Comparison of ENCODE assay signal across 8 mouse cellular contexts in the genomic region with DNA sequence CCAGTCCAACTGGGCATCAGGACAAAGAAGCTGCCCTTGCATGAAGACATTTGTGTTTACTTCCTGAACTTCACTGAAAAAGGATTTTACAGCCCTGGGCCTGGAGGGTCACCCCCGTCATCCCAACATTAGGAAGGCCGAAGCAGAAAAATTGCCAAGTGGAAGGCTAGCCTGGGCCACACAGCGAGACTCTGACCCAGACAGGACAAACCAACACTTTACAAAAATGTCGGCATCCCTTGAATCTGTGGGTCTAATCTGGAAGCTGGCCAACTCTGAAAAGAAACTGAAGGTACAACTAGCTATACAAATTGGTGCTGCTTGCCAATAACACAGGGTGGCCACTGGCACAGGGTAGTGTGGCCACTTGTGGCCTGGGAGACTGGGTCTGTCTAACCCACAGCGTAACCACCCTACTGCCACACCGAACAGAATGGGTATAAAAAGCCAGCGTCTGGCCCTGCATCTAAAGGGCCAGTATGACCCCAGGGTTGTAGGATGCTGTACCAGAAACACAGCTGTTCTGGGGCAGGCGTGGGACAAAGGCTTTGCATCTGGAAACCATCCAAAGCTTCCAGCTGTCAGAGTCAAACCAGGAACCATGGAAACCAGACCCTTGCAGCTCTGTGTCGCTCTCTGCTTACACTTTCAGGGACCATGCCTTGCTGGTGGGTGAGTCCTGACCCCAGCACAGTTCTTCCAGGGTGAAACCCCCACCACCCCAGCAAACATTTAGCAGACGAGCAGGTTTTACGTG. TPM values are rescaled to one million over a fixed set of nuclear protein-coding genes. Genes with fewer than 3 reads are reported as not detected.
DNase-seq lines count a peak whose midpoint lies in the region; ATAC-seq and TF ChIP-seq lines count a peak whose summit lies in the region.

No protein-coding gene starts in this region.

- no peak for TF ChIP-seq CTCF in kidney, adult 2 months (conservative IDR thresholded peaks at IDR 0.05; ENCODE audit: insufficient read depth, insufficient read length, low read depth, low read length)

- H3K27ac ChIP-seq in kidney, adult 2 months (ENCODE audit: insufficient read depth, low read depth, low read length), result no peak overlapping the region
- peak overlapping the region; percentile 31; the same call in 1 of the 2 replicates for H3K27ac ChIP-seq in heart, embryonic 15.5 days
- peak overlapping the region; percentile 92 for H3K27ac ChIP-seq in limb, embryonic 12.5 days

- peak; percentile 44 for DNase-seq in kidney, adult 2 months
- DNase-seq in kidney, adult 11 months, result no peak
- DNase-seq in embryo, embryonic 10.5 days (ENCODE audit: low spot score), result peak; percentile 86
- peak; percentile 59 for DNase-seq in skeletal muscle tissue, adult 2 months (ENCODE audit: low read depth, low spot score)
- no peak for DNase-seq in left cerebral cortex, adult 11 months (ENCODE audit: low spot score)
- DNase-seq in left cerebral cortex, adult 18-20 months (ENCODE audit: low spot score in 2 of 2), result no peak

- 63% methylated on average over 11 of the region's 11 CpGs for WGBS in kidney, adult 2 months
- WGBS in heart, embryonic 15.5 days, result 52% methylated on average over 11 of the region's 11 CpGs
- 34% methylated on average over 11 of the region's 11 CpGs for WGBS in limb, embryonic 12.5 days

- TF ChIP-seq POLR2A in kidney, adult 2 months (IDR thresholded peaks at IDR 0.05; ENCODE audit: low read depth, low read length), result no peak

- H3K4me1 ChIP-seq in kidney, adult 2 months (ENCODE audit: control insufficient read depth, insufficient read depth, low read length), result no peaks in the 10 kb centered on the region
- peaks cover 11% of the 10 kb centered on the region for H3K4me1 ChIP-seq in heart, embryonic 15.5 days (replicated peaks)
- H3K4me1 ChIP-seq in limb, embryonic 12.5 days (replicated peaks), result peaks cover 25% of the 10 kb centered on the region

- H3K9me3 ChIP-seq in heart, embryonic 15.5 days (replicated peaks), result no peaks in the 10 kb centered on the region
- H3K9me3 ChIP-seq in limb, embryonic 12.5 days, result no peaks in the 10 kb centered on the region

- peak overlapping the region; percentile 24; the same call in 1 of the 2 replicates for H3K4me2 ChIP-seq in heart, embryonic 15.5 days
- H3K4me2 ChIP-seq in limb, embryonic 12.5 days, result peak overlapping the region; percentile 22

- peak overlapping the region; percentile 44; the same call in 1 of the 2 replicates for H3K4me3 ChIP-seq in kidney, adult 2 months (ENCODE audit: insufficient read depth, low read depth, low read length)
- no peak overlapping the region for H3K4me3 ChIP-seq in heart, embryonic 15.5 days
- H3K4me3 ChIP-seq in limb, embryonic 12.5 days (replicated peaks), result no peak overlapping the region

- peak; percentile 50 for ATAC-seq in heart, embryonic 15.5 days (replicated peaks; ENCODE audit: insufficient number of reproducible peaks, insufficient read depth, low FRiP score, low read depth)
- ATAC-seq in limb, embryonic 12.5 days (ENCODE audit: insufficient number of reproducible peaks, insufficient read depth, low FRiP score, low TSS enrichment, low read depth), result peak; percentile 86

- no peaks in the 10 kb centered on the region for H3K36me3 ChIP-seq in kidney, adult 2 months (ENCODE audit: control insufficient read depth, insufficient read depth, low read length)
- no peaks in the 10 kb centered on the region for H3K36me3 ChIP-seq in heart, embryonic 15.5 days
- H3K36me3 ChIP-seq in limb, embryonic 12.5 days, result no peaks in the 10 kb centered on the region

- H3K9ac ChIP-seq in heart, embryonic 15.5 days, result no peak overlapping the region
- no peak overlapping the region for H3K9ac ChIP-seq in limb, embryonic 12.5 days (replicated peaks)

- no peaks in the 10 kb centered on the region for H3K27me3 ChIP-seq in kidney, adult 2 months (replicated peaks; ENCODE audit: control insufficient read depth, insufficient read depth, low read length)
- no peaks in the 10 kb centered on the region for H3K27me3 ChIP-seq in heart, embryonic 15.5 days
- no peaks in the 10 kb centered on the region for H3K27me3 ChIP-seq in limb, embryonic 12.5 days

RNA-seq across cellular contexts. Expression of a gene that starts 7.2 kb away (rescaled TPM):
- 19.2 and 19.9 TPM in 2 replicates for polyA plus RNA-seq in kidney, adult 2 months (2012; rRNA removed)
- polyA plus RNA-seq in heart, embryonic 15.5 days (2015; fragmentation: Nextera tagmentation; extraction: Ambion mirVana), result 14.0 and 19.9 TPM in 2 replicates
- polyA plus RNA-seq in limb, embryonic 12.5 days (2016; fragmentation: Nextera tagmentation; extraction: Ambion mirVana), result 35.4 and 39.3 TPM in 2 replicates
- 10 to 100 TPM; 15.5 to 16.7 TPM for total RNA-seq in left cerebral cortex, adult 18-20 months (2021)

RNA-seq across cellular contexts. Expression of a gene that starts 37.4 kb away (rescaled TPM):
- 387 and 475 TPM in 2 replicates for polyA plus RNA-seq in kidney, adult 2 months (2012; rRNA removed)
- polyA plus RNA-seq in heart, embryonic 15.5 days (2015; fragmentation: Nextera tagmentation; extraction: Ambion mirVana), result 512 and 629 TPM in 2 replicates
- 241 and 250 TPM in 2 replicates for polyA plus RNA-seq in limb, embryonic 12.5 days (2016; fragmentation: Nextera tagmentation; extraction: Ambion mirVana)
- 100 to 1,000 TPM; 232 to 236 TPM for total RNA-seq in left cerebral cortex, adult 18-20 months (2021)

RNA-seq across cellular contexts. Expression of a gene that starts 37.5 kb away (rescaled TPM):
- polyA plus RNA-seq in kidney, adult 2 months (2012; rRNA removed), result 28.3 and 29.6 TPM in 2 replicates
- polyA plus RNA-seq in heart, embryonic 15.5 days (2015; fragmentation: Nextera tagmentation; extraction: Ambion mirVana), result 16.7 and 26.0 TPM in 2 replicates
- polyA plus RNA-seq in limb, embryonic 12.5 days (2016; fragmentation: Nextera tagmentation; extraction: Ambion mirVana), result 42.0 and 43.6 TPM in 2 replicates
- 10 to 100 TPM; 22.7 to 24.3 TPM for total RNA-seq in left cerebral cortex, adult 18-20 months (2021)

Comparison
In these comparisons a context has a peak if more than half of its experiments do, and no peak if none do; other contexts are left out.
1. DNase-seq: peak in kidney, adult 2 months (single experiment), embryo, embryonic 10.5 days (single experiment) and skeletal muscle tissue, adult 2 months (single experiment); none in kidney, adult 11 months (single experiment), left cerebral cortex, adult 11 months (single experiment) and left cerebral cortex, adult 18-20 months (0 of 2).